Mouse (Mus musculus): Measurements from ENCODE around the gene Mup19.
"Not testable (repeated sequence)": the region's sequence is repeated elsewhere in the genome, so short reads cannot be mapped to it uniquely, and the experiment has no call there.

Gene Mup19

GRCm38 (mm10) chr4:61782169-61782568 lies at the start of gene Mup19:
Gene Mup19, minus strand, starts transcription at chr4:61782269.
- DNase-seq = not testable (repeated sequence)

DNA sequence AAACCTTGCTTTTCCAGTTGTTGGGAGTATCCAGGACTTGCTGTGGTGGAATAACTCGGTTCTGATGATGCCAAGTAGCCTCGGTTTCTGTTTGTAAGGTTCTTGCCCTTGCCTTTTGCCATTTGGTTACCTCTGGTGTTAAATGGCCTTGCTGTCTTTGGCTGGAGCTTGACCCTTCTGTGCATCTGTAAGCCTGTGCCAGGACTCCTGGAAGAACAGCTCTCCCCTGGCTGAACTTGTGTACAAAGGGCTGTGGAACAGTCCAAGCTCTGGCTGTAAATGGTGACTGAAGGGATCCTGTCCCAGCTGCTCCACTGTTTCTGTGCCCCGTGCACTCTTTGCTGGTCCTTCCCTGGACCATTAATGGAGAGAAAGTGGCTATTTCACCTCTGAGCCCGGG lies 47.1 kb upstream of the Mup19 start:
- no peak for DNase-seq

- DNase-seq = no peak
Measured at GRCm38 (mm10) chr4:61823185-61823584, 41.1 kb upstream of the Mup19 start.

DNA sequence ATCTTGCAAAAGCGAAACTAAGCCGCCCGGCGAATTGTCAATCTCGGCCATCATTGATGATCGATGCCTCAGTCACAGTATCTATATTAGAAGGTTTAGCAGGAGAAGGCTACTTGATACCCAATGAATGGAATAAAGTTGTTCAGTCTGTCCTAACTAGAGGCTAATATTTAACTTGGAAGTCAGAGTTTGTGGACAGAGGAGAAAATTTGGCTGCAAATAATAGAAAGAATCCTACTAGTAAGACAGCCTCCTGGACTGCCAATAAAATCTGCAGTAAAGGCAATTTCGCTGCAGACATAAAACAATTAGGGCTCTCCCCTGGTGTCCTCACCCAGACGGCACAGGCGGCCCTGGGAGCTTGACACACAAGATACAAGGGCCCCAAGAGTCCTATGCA lies 40.5 kb upstream of the Mup19 start:
- DNase-seq = not testable (repeated sequence)

DNA sequence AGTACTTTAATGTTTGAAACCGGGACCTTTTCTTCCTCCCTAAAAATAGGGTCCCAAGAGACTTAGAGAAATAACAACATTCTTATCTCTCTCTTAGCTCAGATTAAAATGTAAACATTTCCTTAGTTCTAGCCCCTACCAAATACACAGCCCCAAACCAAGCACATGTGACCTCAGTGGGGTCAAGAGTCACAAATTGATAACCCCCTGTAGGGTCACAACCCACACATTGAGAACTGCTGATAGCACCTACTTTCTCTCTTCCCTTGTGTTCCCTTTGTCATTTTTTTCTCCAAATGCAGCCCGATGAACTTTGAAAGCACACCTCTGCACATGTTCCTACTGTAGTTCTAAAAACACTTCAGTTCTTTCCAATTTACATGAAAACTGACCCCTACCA lies 33.5 kb upstream of the Mup19 start:
- DNase-seq = no peak

GRCm38 (mm10) chr4:61813435-61813834 lies 31.4 kb upstream of the Mup19 start:
- no peak for DNase-seq

GRCm38 (mm10) chr4:61811193-61811592 lies 29.1 kb upstream of the Mup19 start:
- DNase-seq = not testable (repeated sequence)

DNA sequence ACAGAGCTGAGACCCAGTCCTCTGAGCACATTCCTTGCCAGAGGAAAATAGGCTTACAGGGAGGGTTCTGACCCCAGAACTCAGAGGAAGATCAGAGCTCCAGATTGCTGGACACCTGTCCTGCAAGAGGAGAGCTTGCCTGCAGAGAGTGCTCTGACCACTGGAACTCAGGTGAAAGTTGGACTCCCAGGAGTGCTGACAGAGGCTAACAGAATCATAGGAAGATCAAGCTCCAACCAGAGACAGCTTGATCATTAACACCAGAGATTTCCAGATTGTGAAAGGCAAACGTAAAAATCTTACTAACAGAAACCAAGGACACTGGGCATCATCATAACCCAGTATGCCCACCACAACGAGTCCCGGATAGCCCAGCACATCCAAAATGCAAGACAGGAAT lies 26.9 kb upstream of the Mup19 start:
- DNase-seq = not testable (repeated sequence)

DNA sequence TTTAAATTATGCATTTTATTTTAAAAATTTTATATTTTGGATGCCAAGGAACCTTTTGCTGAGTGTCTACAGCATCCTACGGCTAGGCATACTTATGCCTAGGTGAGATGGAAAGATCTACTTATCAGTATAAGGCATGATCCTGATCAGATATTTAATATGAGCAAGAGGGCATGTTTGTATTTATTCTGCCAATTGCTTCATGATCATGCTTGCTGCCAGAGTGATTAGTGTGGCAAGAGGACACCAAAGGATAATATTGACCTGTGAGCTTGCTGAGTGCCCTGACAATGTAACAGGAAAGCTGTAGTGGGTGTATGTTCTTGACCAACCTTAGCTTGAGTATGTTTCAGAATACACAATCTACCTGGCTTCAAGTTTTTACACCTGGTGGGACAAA lies 7.6 kb upstream of the Mup19 start:
- DNase-seq = not testable (repeated sequence)

DNA sequence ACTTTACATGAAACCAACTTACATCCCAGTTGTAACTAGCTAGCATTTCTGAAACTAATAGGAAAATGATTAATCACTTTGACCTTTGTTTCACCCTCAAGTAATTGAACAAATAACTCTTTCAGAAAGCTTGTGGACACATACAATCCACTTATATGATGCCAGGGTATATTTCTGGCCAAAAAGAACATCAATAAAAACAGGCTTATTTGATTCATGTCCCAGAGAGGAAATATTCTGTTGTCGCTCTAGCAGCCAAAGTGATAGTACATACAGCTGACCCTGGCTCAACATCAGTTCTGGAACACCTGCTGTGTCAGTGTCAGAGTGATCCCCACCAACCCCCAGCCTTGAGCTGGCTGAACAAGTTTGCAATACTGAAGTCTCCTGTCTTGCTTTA lies 2.2 kb upstream of the Mup19 start:
- not testable (repeated sequence) for DNase-seq
